Mouse (Mus musculus) cerebellum, adult 9-10 months (tissue): Measurements from ENCODE around the gene Rnf220.

Experiments used
- DNase-seq: peaks from one replicate; pipeline ENCODE4 v3.0.0; 2022

Gene Rnf220

DNA sequence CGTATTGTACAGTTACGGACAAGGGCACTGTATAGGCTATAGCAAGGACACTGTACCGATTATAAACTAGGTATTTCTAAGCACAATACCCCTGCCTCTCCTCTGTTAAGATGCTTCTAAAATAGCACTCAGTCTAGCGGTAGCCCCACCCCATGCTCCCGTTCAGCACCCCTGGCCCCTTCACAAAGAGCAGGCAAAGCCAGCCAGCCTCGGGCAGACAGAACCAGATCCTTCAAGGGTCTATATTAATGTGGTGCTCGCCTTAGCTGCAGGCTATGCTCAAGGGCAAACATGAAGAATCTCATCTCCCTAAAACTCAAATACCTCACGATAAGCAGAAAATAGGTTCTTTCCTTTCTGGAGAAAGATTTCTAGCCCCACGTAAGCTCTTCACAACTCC is 67.2 kb downstream of the Rnf220 start:
- DNase-seq: no peak

DNA sequence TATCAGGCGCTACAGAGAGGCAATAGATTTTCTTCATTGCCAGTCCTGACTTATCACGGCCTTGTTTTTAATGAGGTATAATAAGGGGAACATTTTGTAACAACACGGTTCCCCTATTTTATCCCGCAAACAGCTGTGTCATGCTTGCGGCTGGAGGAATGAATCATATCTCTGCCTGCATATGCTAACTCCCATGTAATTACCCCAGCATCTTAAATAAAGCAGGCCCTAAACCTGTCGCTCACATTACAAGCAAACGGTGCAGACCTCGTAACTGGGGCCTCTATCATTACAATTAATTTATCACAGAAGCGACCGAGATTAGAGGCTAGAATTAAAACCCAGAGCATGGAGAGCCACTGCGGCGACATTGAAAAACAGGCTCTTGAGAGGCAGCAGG is 69.3 kb downstream of the Rnf220 start:
- no peak for DNase-seq

DNA sequence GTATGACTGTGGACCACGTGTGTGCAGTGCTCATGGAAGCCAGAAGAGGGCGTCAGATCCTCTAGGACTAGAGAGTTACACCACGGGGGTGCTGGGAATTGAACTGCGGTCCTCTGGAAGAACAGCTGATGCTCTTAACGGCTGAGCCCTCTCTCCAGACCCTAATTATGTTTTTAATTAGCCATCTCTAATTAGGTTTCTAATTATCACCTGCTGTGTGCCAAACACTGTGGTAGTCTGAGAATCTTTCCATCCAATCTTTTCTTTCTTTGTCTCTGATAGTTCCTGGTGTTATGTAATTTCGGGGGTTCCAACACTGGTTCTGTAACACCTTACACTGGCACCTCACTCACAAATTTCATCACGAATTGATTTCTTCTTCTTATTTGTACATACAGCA is 75.8 kb downstream of the Rnf220 start:
- DNase-seq: no peak

GRCm38 (mm10) chr4:117416827-117417226 is 80.0 kb downstream of the Rnf220 start:
- DNase-seq: no peak

DNA sequence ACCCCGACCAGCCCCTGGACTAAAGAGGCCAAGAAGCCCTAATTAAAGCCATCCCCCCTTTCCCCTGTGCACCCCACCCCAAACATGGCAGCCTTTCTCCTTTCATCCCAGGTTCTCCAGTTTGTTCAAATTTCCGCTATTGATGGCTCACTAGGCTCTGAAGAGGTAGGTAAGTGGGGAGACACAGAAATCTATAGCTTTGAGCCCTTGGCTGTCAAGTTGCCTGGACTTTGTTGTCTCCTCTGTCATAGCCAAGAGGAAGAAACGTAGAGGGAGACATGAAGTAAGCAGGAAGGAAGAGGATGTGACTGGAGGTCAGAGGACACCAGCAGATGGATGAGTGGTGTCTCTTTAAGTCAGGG is 86.8 kb downstream of the Rnf220 start:
- no peak for DNase-seq

GRCm38 (mm10) chr4:117409144-117410048 is 87.5 kb downstream of the Rnf220 start:
- peak; percentile 11 for DNase-seq

DNA sequence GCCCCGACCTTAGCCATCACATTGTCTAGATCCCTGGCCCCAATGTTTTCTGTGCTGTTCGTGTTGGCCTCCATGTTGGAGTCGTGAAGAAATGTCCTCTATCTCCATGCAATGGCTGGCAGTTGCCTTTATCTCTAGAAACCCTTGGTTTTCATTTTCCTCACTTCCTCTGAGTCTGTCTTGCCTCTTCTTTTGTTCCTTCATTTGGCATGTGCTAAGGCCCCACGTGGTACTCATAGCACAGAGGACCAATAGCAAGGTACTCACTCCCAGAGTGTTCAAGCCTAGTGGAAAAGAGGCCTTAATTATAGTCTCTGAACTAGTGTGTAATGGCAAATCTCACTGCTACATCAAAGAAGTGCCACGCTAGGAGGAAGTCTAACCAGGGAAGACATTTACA is 88.9 kb downstream of the Rnf220 start:
- DNase-seq: no peak

GRCm38 (mm10) chr4:117405999-117406398 is 90.9 kb downstream of the Rnf220 start:
- DNase-seq: peak; percentile 36

GRCm38 (mm10) chr4:117405211-117405610 is 91.6 kb downstream of the Rnf220 start:
- no peak for DNase-seq

DNA sequence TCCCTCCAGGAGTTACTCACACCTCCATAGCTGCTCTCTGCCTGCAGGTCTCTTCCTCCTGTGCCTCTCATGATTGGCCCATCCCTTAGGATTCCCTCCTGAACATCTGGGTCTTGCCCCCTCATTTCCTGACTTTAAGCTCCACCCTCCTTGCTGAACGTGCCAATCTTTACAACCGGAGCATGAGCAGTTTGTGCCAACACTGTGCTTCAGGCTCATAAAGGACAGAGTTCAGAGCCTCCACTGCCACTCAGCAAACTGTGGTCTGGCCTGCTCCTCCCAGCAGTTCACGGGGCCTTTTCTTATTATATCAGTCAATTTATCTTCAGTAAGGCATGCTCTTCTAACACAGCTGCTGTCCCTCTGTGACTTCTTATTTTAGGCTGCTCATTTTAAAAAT is 93.4 kb downstream of the Rnf220 start:
- DNase-seq: no peak

DNA sequence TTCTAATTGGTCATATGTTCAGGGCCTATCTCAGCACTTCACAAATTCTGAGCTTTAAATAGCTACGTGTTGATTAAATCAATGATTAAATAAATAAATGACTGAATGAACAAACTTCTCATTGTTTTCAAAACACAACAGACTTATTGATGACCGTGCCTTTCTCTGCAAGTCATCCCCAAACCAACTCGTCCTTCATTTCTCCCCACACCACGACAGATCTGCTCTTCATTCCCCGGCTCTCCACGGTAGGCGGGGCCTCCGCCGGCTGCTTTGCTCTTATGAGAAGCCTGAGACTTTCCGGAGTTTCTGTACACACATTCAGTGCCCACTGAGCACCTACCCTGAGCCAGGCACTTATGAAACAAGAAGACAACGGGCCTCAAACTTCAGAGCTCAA is 99.7 kb downstream of the Rnf220 start:
- DNase-seq: peak; percentile 15

DNA sequence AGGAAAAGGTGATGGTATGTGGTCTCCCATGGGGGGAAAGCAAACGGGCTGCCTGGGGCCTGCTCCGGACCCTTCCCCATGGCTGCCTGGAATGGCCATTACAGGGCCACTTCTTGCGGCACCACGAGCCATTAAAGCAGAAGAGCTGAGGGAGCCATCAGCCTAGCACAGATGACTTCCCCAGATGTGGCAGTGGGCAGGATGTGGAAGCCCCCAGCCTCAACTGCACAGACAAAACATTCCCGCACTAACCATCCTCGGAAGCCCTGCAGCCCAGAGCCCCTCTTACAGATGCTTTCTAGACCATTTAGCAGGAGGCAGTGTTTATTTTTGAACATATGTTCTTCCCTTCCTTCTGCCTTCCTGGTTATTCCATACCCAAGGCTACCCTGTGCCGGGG is 103.8 kb downstream of the Rnf220 start:
- no peak for DNase-seq

DNA sequence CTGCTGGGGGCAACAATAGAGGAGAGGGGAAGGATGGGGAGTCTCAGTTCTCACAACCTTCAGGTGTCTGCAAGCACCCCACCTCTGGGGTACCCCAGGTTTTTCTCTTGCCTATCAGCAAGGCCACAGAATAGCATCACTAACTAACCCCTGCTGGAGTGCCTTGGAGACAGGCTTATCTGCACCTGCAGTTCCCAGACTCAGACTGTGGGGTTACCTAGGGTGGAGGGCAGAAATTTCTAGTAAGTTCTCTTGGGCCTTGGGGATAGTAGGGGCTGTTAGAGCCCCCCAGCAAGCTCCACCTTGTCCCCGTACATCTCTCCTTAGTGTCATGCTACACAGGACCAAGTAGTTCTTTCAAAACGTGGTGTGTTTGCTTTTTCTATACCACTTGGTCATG is 104.5 kb downstream of the Rnf220 start:
- no peak for DNase-seq

DNA sequence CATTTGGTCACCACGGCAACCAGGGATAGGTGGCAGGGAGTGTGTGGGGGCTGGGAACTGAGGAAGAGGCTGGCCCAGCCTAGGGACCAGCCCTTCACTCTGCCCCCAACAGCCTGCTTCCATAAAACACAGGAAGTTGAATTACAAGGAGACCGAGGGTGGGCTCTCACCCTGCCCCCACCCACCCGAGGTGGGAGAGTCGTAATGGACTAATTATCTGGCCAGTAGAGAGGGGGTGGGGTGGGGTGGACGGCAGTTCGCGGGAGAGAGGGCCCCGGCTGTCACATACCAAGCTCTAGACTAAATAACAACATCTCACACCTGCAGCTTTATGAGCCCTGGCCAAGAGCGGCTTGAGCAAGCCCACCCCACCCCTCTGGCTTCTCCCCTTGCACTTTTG is 104.9 kb downstream of the Rnf220 start:
- DNase-seq: no peak

DNA sequence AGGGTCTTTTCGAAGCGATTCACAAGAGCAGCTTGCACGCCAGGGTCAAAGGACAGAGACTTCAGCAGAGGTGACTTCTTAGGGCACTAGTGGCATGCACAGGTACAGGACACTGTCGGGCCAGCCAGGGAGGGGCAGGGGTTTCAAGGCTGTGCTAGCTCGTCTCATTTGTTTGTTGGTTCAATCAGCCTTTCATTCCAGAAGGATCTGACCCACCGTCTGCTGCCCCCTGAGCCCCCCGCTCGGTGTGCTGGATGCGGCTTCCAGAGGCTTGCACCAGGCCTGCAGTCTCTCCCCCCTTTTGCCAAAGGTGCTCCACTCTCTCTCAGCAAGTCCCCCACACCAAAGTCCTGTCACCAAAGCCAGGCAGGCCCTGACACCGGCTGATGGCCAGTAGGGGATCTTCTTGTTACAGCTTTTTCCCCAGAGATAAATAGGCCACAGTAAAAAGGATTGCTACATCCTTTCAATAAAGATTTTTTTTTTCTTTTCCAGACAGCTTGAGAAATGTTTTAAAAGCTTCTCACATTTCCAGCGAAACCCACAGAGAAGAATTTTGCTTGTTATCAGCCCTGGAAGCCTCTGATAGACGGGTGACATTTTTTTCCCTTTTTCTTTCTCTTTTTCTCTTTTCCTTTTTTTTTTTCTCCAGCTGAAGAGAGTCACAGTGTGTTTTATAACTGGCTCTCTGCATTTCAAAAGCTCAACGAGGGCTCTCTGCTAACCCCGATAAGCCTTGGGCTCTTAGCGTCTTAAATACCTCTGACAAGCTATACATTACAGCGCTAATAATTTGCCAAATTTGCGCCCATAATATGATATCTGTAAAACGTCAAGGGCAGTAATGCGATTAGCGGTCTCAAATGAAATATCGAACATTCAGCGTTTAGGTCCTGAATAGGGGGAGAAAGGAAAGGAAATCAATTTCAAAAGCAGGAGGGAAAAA is 105.7 kb downstream of the Rnf220 start:
- no peak for DNase-seq

- no peak for DNase-seq
Observed at GRCm38 (mm10) chr4:117389264-117390054, 107.4 kb downstream of the Rnf220 start.

DNA sequence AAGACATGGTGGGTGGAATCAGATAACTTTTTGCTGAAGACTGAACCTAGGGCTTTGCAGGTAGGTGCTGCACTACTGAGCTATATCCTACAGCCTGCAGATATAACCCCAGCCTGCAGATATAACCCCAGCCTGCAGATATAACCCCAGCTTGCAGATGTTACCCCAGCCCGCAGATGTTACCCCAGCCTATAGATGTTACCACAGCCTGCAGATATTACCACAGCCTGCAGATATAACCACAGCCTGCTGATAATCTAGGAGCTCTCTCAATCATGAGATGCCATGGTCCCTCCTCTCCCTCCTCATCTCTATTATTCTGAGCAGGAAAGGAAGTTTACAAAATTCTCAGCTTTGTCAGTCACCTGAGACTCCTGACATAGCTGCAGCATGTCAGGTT is 111.6 kb downstream of the Rnf220 start:
- DNase-seq: no peak

DNA sequence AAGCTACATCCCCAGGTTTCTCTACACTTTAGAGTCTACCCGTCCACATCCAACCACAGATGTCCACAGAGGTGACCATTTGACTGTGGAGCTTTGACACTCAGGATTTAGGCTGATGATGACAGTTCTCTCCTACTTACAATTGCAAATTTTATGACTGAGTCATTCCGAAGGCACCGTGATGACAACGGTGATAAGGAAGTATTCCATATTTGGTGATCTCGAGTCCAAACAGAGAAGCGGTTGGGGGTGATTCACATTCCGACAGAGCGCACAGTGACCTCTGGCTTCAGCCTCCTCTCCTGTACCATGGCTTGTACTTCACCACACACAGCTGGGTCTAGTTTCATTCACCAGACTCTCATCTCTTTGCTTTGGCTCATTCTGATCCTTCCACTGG is 115.0 kb downstream of the Rnf220 start:
- no peak for DNase-seq

GRCm38 (mm10) chr4:117380558-117380935 is 116.3 kb downstream of the Rnf220 start:
- DNase-seq: no peak

DNA sequence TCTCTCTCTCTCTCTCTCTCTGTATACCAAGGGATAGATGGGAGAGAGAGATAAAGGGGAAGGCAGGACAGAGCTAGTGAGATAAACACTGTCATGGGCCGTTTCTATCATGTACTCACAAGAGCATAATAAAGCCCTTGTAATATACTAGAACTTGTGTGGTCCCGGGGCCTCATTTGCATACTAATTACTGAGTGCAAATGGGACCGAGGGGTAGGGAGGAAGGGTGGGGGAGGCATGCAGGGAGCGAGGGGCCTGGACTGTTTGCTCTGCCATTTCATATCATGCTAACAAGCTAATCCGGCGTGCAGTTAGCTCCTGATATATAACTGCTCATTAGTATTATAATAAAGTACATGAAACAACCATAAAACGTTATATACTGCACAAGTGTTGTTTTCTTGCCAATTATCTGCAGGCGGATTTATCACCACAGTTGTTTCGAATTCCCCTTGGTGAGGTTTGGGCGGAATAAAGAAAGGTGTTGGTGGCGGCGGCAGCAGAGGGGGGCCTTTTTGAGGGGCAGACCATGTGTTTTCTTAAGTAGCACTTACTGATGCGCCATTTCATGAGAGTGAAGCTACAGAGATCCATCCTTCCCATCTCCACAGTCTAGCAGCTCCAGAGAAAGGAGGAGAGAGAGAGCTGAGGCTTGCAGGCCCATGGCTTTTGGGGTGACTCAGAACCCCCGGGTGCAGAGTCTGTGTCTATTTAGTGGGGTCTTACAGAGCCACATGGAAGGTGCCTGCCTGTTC is 116.9 kb downstream of the Rnf220 start:
- DNase-seq: no peak

DNA sequence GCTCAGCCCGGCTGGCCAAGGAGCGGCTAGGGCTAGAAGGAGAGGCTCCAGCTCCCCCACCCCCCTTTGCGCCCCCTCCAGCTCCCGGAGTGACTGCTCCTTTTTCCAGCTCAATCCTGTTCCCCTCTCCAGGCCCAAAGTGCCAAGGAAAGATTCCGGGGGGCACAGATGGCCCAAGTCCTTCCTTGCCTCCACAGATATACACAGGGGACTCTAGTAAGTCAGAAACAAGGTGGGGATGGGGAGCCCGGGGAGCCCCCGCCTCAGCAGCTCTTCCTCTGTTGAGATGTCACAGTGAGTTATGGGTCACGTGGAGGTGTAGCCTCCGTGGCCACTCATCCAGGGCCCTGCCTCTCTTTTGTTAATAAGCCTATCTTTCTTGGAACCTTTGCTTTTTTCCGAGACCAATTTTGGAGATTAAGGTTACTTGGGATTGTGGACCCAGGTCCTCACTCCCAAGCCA is 122.7 kb downstream of the Rnf220 start:
- no peak for DNase-seq
